Mouse (Mus musculus) CH12.LX (cell line): ENCODE data around the gene 9930111J21Rik2. TPM values are rescaled to one million over a fixed set of nuclear protein-coding genes. Genes with fewer than 3 reads are reported as not detected.
"Not testable (repeated sequence)": the region's sequence is repeated elsewhere in the genome, so short reads cannot be mapped to it uniquely, and the experiment has no call there.

Experiments
- DNase-seq: peaks from one replicate; pipeline ENCODE4 v3.0.0-alpha.2; 2013; ENCODE audit errors: extremely low read depth
- H3K27ac ChIP-seq: 2 replicates; pipeline ENCODE4 v1.5.1; 2012; ENCODE audit warnings: low read depth, mild to moderate bottlenecking, control low read depth, moderate library complexity; ENCODE audit not compliant: insufficient read depth
- H3K27me3 ChIP-seq: replicated peaks from 2 replicates; pipeline ENCODE3; 2012; ENCODE audit warnings: inconsistent platforms
- H3K36me3 ChIP-seq, 2 experiments: replicated peaks in 1 of 2; 2 replicates each; pipeline versions ENCODE3 to v1.6.1; 2012; ENCODE audit warnings: inconsistent platforms in 1 of 2, low read length in 1 of 2, mild to moderate bottlenecking in 1 of 2, mixed read lengths in 1 of 2, moderate library complexity in 1 of 2; ENCODE audit not compliant: control insufficient read depth in 1 of 2, insufficient read depth in 1 of 2
- H3K4me1 ChIP-seq, 2 experiments: 2 replicates each; pipeline ENCODE4 v1.6.1; 2012; ENCODE audit warnings: inconsistent platforms in 1 of 2, moderate library complexity in 1 of 2; ENCODE audit not compliant: insufficient read depth in 2 of 2, control insufficient read depth in 1 of 2
- H3K4me2 ChIP-seq: 2 replicates; pipeline ENCODE4 v1.6.1; 2012; ENCODE audit warnings: low read depth, mild to moderate bottlenecking, control low read depth; ENCODE audit not compliant: poor library complexity, insufficient read depth, severe bottlenecking
- H3K4me3 ChIP-seq, 3 experiments: fragments of 150-350 bp in 1 of 3; sonication (generic) in 1 of 3; replicated peaks in 1 of 3; 2 replicates each; pipeline versions ENCODE3 to v1.5.1; 2011 to 2012; ENCODE audit warnings: low read depth in 2 of 3, low read length in 2 of 3, mild to moderate bottlenecking in 2 of 3, moderate library complexity in 2 of 3, control low read depth in 1 of 3, improper control_type of control experiment in 1 of 3, inconsistent platforms in 1 of 3, mixed read lengths in 1 of 3; ENCODE audit not compliant: poor library complexity in 1 of 3
- H3K79me2 ChIP-seq: replicated peaks from 2 replicates; pipeline ENCODE4 v1.6.1; 2012; ENCODE audit warnings: mild to moderate bottlenecking, moderate library complexity; ENCODE audit not compliant: control insufficient read depth, poor library complexity, insufficient read depth, severe bottlenecking; ENCODE audit errors: extremely low read depth
- H3K9ac ChIP-seq: 2 replicates; pipeline ENCODE4 v1.6.1; 2012; ENCODE audit warnings: low read depth, mild to moderate bottlenecking, control low read depth, moderate library complexity; ENCODE audit not compliant: insufficient read depth
- H3K9me3 ChIP-seq: replicated peaks from 2 replicates; pipeline ENCODE3; 2012; ENCODE audit warnings: low read length, inconsistent platforms, mixed read lengths
- BHLHE40 ChIP-seq: IDR thresholded peaks from 2 replicates; pipeline ENCODE4 v1.6.1; 2011; ENCODE audit warnings: mild to moderate bottlenecking, low read depth, low read length, improper control_type of control experiment
- CHD2 ChIP-seq: IDR thresholded peaks from 2 replicates; pipeline ENCODE4 v1.6.1; 2011; ENCODE audit warnings: low read length, improper control_type of control experiment
- E2F4 ChIP-seq: IDR thresholded peaks from 2 replicates; pipeline ENCODE4 v1.6.1; 2011; ENCODE audit warnings: low read depth, low read length, improper control_type of control experiment; ENCODE audit not compliant: insufficient replicate concordance
- ELF1 ChIP-seq: IDR thresholded peaks from 2 replicates; pipeline ENCODE4 v1.6.1; 2014; ENCODE audit warnings: low read depth, mild to moderate bottlenecking, inconsistent platforms, low read length, improper control_type of control experiment
- KAT2A ChIP-seq: IDR thresholded peaks from 2 replicates; pipeline ENCODE4 v1.6.1; 2012; ENCODE audit warnings: low read length, improper control_type of control experiment, inconsistent platforms; ENCODE audit not compliant: insufficient replicate concordance
- MAZ ChIP-seq: IDR thresholded peaks from 2 replicates; pipeline ENCODE4 v1.6.1; 2012; ENCODE audit warnings: low read depth, mild to moderate bottlenecking, inconsistent platforms, low read length, improper control_type of control experiment, moderate library complexity
- NRF1 ChIP-seq: IDR thresholded peaks from 2 replicates; pipeline ENCODE4 v1.6.1; 2014; ENCODE audit warnings: low read depth, mild to moderate bottlenecking, inconsistent platforms, low read length, improper control_type of control experiment, moderate library complexity
- PAX5 ChIP-seq: IDR thresholded peaks from 2 replicates; pipeline ENCODE4 v1.6.1; 2012; ENCODE audit warnings: low read length, inconsistent platforms, mixed read lengths
- POLR2A ChIP-seq: IDR thresholded peaks from 2 replicates; pipeline ENCODE4 v1.6.1; 2011; ENCODE audit warnings: low read depth, mild to moderate bottlenecking, improper control_type of control experiment, low read length
- RCOR1 ChIP-seq: conservative IDR thresholded peaks from 2 replicates; pipeline ENCODE4 v1.6.1; 2012; ENCODE audit warnings: low read depth, mild to moderate bottlenecking, inconsistent platforms, low read length, improper control_type of control experiment
- SIN3A ChIP-seq: IDR thresholded peaks from 2 replicates; pipeline ENCODE4 v1.6.1; 2012; ENCODE audit warnings: low read length, improper control_type of control experiment, inconsistent platforms
- TBP ChIP-seq: conservative IDR thresholded peaks from 2 replicates; pipeline ENCODE4 v1.6.1; 2011; ENCODE audit warnings: low read depth, low read length, improper control_type of control experiment
- TCF12 ChIP-seq: IDR thresholded peaks from 2 replicates; pipeline ENCODE4 v1.6.1; 2014; ENCODE audit warnings: low read depth, mild to moderate bottlenecking, inconsistent platforms, low read length, improper control_type of control experiment
- UBTF ChIP-seq: IDR thresholded peaks from 2 replicates; pipeline ENCODE4 v1.6.1; 2012; ENCODE audit warnings: low read depth, mild to moderate bottlenecking, inconsistent platforms, low read length, improper control_type of control experiment, moderate library complexity
- USF1 ChIP-seq: IDR thresholded peaks from 2 replicates; pipeline ENCODE4 v1.6.1; 2014; ENCODE audit warnings: low read depth, mild to moderate bottlenecking, inconsistent platforms, low read length, improper control_type of control experiment
- ZC3H11A ChIP-seq: IDR thresholded peaks from 2 replicates; pipeline ENCODE4 v1.6.1; 2012; ENCODE audit warnings: low read depth, mild to moderate bottlenecking, inconsistent platforms, low read length, improper control_type of control experiment
- ZKSCAN1 ChIP-seq: IDR thresholded peaks from 2 replicates; pipeline ENCODE4 v1.6.1; 2012; ENCODE audit warnings: low read depth, inconsistent platforms, low read length, improper control_type of control experiment, borderline replicate concordance
- ZMIZ1 ChIP-seq: IDR thresholded peaks from 2 replicates; pipeline ENCODE4 v1.6.1; 2012; ENCODE audit warnings: low read depth, mild to moderate bottlenecking, inconsistent platforms, low read length, improper control_type of control experiment
- ZNF384 ChIP-seq: IDR thresholded peaks from 2 replicates; pipeline ENCODE4 v1.6.1; 2012; ENCODE audit warnings: low read depth, low read length, improper control_type of control experiment, inconsistent platforms
- dilution Hi-C: fragments of 300-500 bp; cut with MboI; formaldehyde crosslinking; loops from 2 replicates; pipeline ENCODE4 v1.14.3; 2020; ENCODE audit warnings: low sequenced_read_pairs; ENCODE audit not compliant: extremely low pct_unique_long_range_greater_than_20kb, extremely low pct_ligation_motif_present
- in situ Hi-C: fragments of 300-500 bp; cut with MboI; formaldehyde crosslinking; loops from 3 replicates; pipeline ENCODE4 v1.14.3; 2019; ENCODE audit warnings: low sequenced_read_pairs, low pct_ligation_motif_present, low pct_unique_long_range_greater_than_20kb, mixed read lengths
- polyA plus RNA-seq: library from polyadenylated mRNA; unstranded; fragments of >175 nt; gene quantifications from 2 replicates; pipeline ENCODE4 v1.2.1, GENCODE M21; 2012; ENCODE audit warnings: low read depth; ENCODE audit not compliant: insufficient read length
- total RNA-seq, 2 experiments: library from RNA; depleted of rRNA; stranded (reverse); fragments of 300-350 nt in 1 of 2; fragments of >200 nt in 1 of 2; gene quantifications; 2 replicates each; pipeline ENCODE4 v1.2.3; 2012 to 2014

Gene 9930111J21Rik2
- total and polyA plus RNA-seq, 3 experiments, result 6.9 to 22.7 (median 18.5) TPM

DNA sequence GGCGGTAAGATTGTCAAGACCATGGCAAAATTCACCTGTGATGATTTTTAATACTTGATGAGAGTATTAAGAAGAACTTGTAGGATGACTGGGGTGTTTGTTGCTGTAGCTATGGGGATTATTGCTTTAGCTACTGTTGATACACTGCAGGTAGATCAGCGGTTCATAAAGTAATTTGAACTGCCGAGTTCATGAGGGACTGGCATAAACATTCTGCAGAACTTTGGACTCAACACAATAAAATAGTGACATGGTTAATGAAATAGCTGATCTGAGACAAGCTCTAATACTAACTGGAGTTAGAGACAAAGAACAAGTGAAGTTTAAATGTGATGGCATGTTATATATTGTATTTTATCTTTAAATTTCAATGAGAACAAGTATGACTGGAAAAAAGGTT is 27.7 kb upstream of the 9930111J21Rik2 start:
- Histone ChIP-seq H3K4me3 (no peak overlapping the region), H3K27me3 (no peaks in the 10 kb centered on the region), H3K27ac (no peak overlapping the region), H3K4me2 (no peak overlapping the region), H3K9ac (no peak overlapping the region), H3K36me3 (no peaks in the 10 kb centered on the region), H3K9me3 (no peaks in the 10 kb centered on the region), H3K79me2 (no peaks in the 10 kb centered on the region), H3K4me1 (peaks cover 0 to 25% of the 10 kb centered on the region in 2 experiments; a peak in 2 of 4 replicates)
- DNase-seq, result no peak
- dilution Hi-C loops, result no loop called here
- in situ Hi-C loops, result no loop called here
- no peak for TF ChIP-seq SIN3A
- no peak for TF ChIP-seq BHLHE40
- TF ChIP-seq KAT2A, result no peak
- no peak for TF ChIP-seq ZMIZ1
- TF ChIP-seq UBTF, result no peak
- no peak for TF ChIP-seq ELF1
- TF ChIP-seq E2F4, result no peak
- TF ChIP-seq TBP, result no peak
- TF ChIP-seq NRF1, result no peak
- TF ChIP-seq ZKSCAN1, result no peak
- TF ChIP-seq MAZ, result no peak
- no peak for TF ChIP-seq POLR2A
- TF ChIP-seq CHD2, result no peak
- no peak for TF ChIP-seq PAX5
- no peak for TF ChIP-seq ZC3H11A
- TF ChIP-seq USF1, result no peak
- TF ChIP-seq TCF12, result no peak
- no peak for TF ChIP-seq RCOR1

DNA sequence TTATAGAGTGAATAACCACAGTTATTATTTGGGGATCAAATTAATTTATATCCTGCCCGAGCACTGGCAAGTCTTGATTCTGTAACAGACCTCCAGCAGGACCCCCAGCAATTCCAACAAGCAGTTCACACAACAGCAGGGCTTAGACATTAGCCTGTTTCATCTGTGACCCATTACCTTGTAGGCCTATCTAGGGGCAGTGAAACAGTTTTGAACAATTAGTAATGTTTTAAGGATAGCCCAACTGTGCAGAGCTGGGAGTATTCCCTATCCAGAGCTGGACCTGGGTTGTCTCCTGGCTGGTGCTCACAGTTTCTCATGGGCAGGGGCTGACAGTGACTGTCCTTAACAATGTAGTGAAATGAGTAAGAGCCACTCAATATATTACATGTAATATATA is 26.0 kb upstream of the 9930111J21Rik2 start:
- H3K9me3 ChIP-seq, result no peaks in the 10 kb centered on the region
- H3K4me1 ChIP-seq, result peaks cover 0 to 16% of the 10 kb centered on the region in 2 experiments; a peak in 3 of 4 replicates

GRCm38 (mm10) chr11:49076001-49076757 is 25.1 kb upstream of the 9930111J21Rik2 start, which contains the start of gene Ifi47:
Ifi47 (plus strand) TSS chr11:49076587.
- DNase-seq, H3K27ac ChIP-seq, H3K4me3 ChIP-seq, dilution Hi-C loops, H3K79me2 ChIP-seq, in situ Hi-C loops, H3K36me3 ChIP-seq, H3K9ac ChIP-seq, H3K9me3 ChIP-seq, H3K27me3 ChIP-seq, H3K4me2 ChIP-seq: not testable (repeated sequence)
- H3K4me1 ChIP-seq, result peaks cover 0 to 12% of the 10 kb centered on the region in 2 experiments; a peak in 3 of 4 replicates

More for the DNA sequence above, 26.0 kb upstream of the 9930111J21Rik2 start:
- in situ Hi-C loops, result no loop called here
- TF ChIP-seq POLR2A (no peak), ZNF384 (no peak), TBP (no peak), USF1 (no peak), MAZ (no peak)
- no peak for DNase-seq
- no peak overlapping the region for H3K4me2 ChIP-seq
- dilution Hi-C loops, result no loop called here
- H3K27me3 ChIP-seq, result no peaks in the 10 kb centered on the region
- no peak overlapping the region for H3K9ac ChIP-seq
- H3K27ac ChIP-seq, result no peak overlapping the region
- no peak overlapping the region for H3K4me3 ChIP-seq
- no peaks in the 10 kb centered on the region for H3K36me3 ChIP-seq
- H3K79me2 ChIP-seq, result no peaks in the 10 kb centered on the region
